Mouse (Mus musculus) splenic B cell, adult 2 months (primary cell): ENCODE measurements around the gene Tmem150a.

ENCODE experiments used
- DNase-seq: peaks from one replicate; pipeline ENCODE4 v3.0.0-alpha.2; 2011; ENCODE audit warnings: low read depth, low spot score
- H3K27me3 ChIP-seq: 2 replicates; pipeline ENCODE4 v1.6.1; 2012; ENCODE audit warnings: mild to moderate bottlenecking, low read length, moderate library complexity, mixed read lengths; ENCODE audit not compliant: control insufficient read depth, poor library complexity, insufficient read depth, severe bottlenecking
- H3K36me3 ChIP-seq: 2 replicates; pipeline ENCODE4 v1.6.1; 2012; ENCODE audit warnings: mild to moderate bottlenecking, low read length, moderate library complexity, mixed read lengths; ENCODE audit not compliant: control insufficient read depth, poor library complexity, insufficient read depth, severe bottlenecking

Tmem150a gene

GRCm38 (mm10) chr6:72344396-72345073, 10.7 kb upstream of the Tmem150a start:
- H3K27me3 ChIP-seq, result no peaks in the 10 kb centered on the region
- peak; percentile 24 for DNase-seq
- H3K36me3 ChIP-seq, result peaks cover 5% of the 10 kb centered on the region

- peak; percentile 95 for DNase-seq
These were observed 10.1 kb upstream of the Tmem150a start, which contains the start of gene Usp39 for GRCm38 (mm10) chr6:72345074-72345567. Usp39 (minus strand) TSS chr6:72345184.

GRCm38 (mm10) chr6:72345633-72346032, 9.6 kb upstream of the Tmem150a start:
- DNase-seq, result no peak
- Histone ChIP-seq H3K27me3 (no peaks in the 10 kb centered on the region), H3K36me3 (peaks cover 4% of the 10 kb centered on the region)

More at GRCm38 (mm10) chr6:72345074-72345567, 10.1 kb upstream of the Tmem150a start, which contains the start of gene Usp39:
- H3K36me3 ChIP-seq, result peaks cover 6% of the 10 kb centered on the region
- no peaks in the 10 kb centered on the region for H3K27me3 ChIP-seq

GRCm38 (mm10) chr6:72346261-72346660, 9.0 kb upstream of the Tmem150a start:
- no peak for DNase-seq
- Histone ChIP-seq H3K36me3 (peaks cover 4% of the 10 kb centered on the region), H3K27me3 (no peaks in the 10 kb centered on the region)

GRCm38 (mm10) chr6:72347166-72347941, 7.9 kb upstream of the Tmem150a start, which contains the start of gene 0610030E20Rik:
0610030E20Rik (plus strand) TSS chr6:72347317.
- DNase-seq, result peak; percentile 86
- H3K27me3 ChIP-seq, result no peaks in the 10 kb centered on the region

GRCm38 (mm10) chr6:72348411-72348810, 6.8 kb upstream of the Tmem150a start:
- Histone ChIP-seq H3K36me3 (peaks cover 4% of the 10 kb centered on the region), H3K27me3 (no peaks in the 10 kb centered on the region)
- no peak for DNase-seq

More at GRCm38 (mm10) chr6:72347166-72347941, 7.9 kb upstream of the Tmem150a start, which contains the start of gene 0610030E20Rik:
- peaks cover 4% of the 10 kb centered on the region for H3K36me3 ChIP-seq

- Histone ChIP-seq H3K27me3 (no peaks in the 10 kb centered on the region), H3K36me3 (peaks cover 4% of the 10 kb centered on the region; the same call in 1 of the 2 replicates)
- DNase-seq, result no peak
These were observed 5.0 kb upstream of the Tmem150a start for GRCm38 (mm10) chr6:72350214-72350613.

GRCm38 (mm10) chr6:72352636-72353405, 2.4 kb upstream of the Tmem150a start:
- H3K27me3 ChIP-seq, result no peaks in the 10 kb centered on the region
- no peak for DNase-seq
- H3K36me3 ChIP-seq, result peaks cover 4% of the 10 kb centered on the region; the same call in 1 of the 2 replicates

GRCm38 (mm10) chr6:72354025-72354424, 1.2 kb upstream of the Tmem150a start:
- H3K36me3 ChIP-seq, result peaks cover 1% of the 10 kb centered on the region; the same call in 1 of the 2 replicates
- no peak for DNase-seq
- no peaks in the 10 kb centered on the region for H3K27me3 ChIP-seq

GRCm38 (mm10) chr6:72356001-72356532, 820 bp downstream of the Tmem150a start:
- H3K36me3 ChIP-seq, result 0 out of 2 replicates have a peak, but pooled peaks cover 2% of the 10 kb centered on the region
- DNase-seq, result no peak
- H3K27me3 ChIP-seq, result no peaks in the 10 kb centered on the region

GRCm38 (mm10) chr6:72357164-72358079, 2.2 kb downstream of the Tmem150a start:
- no peak for DNase-seq
- Histone ChIP-seq H3K36me3 (peaks cover 2% of the 10 kb centered on the region; the same call in 1 of the 2 replicates), H3K27me3 (no peaks in the 10 kb centered on the region)

GRCm38 (mm10) chr6:72358086-72358764, 3.0 kb downstream of the Tmem150a start:
- peaks cover 2% of the 10 kb centered on the region; the same call in 1 of the 2 replicates for H3K36me3 ChIP-seq
- no peak for DNase-seq
- no peaks in the 10 kb centered on the region for H3K27me3 ChIP-seq

- no peaks in the 10 kb centered on the region for H3K27me3 ChIP-seq
- H3K36me3 ChIP-seq, result peaks cover 2% of the 10 kb centered on the region; the same call in 1 of the 2 replicates
- DNase-seq, result no peak
These were observed 4.1 kb downstream of the Tmem150a start for GRCm38 (mm10) chr6:72359343-72359742.
